In genomic region chr11:32701566-32701965, GRCm38 (mm10) we compare ENCODE assay signal across 22 mouse cellular contexts. TPM values are rescaled to one million over a fixed set of nuclear protein-coding genes. Genes with fewer than 3 reads are reported as not detected.
DNase-seq lines count a peak whose midpoint lies in the region; ATAC-seq and TF ChIP-seq lines count a peak whose summit lies in the region.
"Had no signal": no experiment of that assay in that cellular context is flagged by ENCODE, and none has a peak within 500 bp of the region (broad histone marks: within the 10 kb centered on the region; RNA-seq: fewer than 3 reads in every experiment).

No protein-coding gene starts in this region.

- no peak overlapping the region for H3K4me3 ChIP-seq in cerebellum, adult 2 months (replicated peaks; ENCODE audit: insufficient read depth, low read depth, low read length)
- no peak overlapping the region for H3K4me3 ChIP-seq in heart, embryonic 12.5 days
- no peak overlapping the region for H3K4me3 ChIP-seq in heart, embryonic 14.5 days (ENCODE audit: control insufficient read depth in 1 of 2, insufficient read depth in 1 of 2, low read depth in 1 of 2, low read length in 2 of 2)
- H3K4me3 ChIP-seq in heart, embryonic 10.5 days = no peak overlapping the region
- H3K4me3 ChIP-seq: embryonic facial prominence, embryonic 13.5 days; forebrain, embryonic 12.5 days; hindbrain, embryonic 13.5 days had no signal

- H3K4me1 ChIP-seq in cerebellum, adult 2 months (ENCODE audit: control insufficient read depth, insufficient read depth, low read length) = peaks cover 34% of the 10 kb centered on the region
- peaks cover 66% of the 10 kb centered on the region for H3K4me1 ChIP-seq in heart, embryonic 12.5 days (replicated peaks)
- peaks cover 21 to 70% of the 10 kb centered on the region in 2 experiments for H3K4me1 ChIP-seq in heart, embryonic 14.5 days (ENCODE audit: control insufficient read depth in 2 of 2, insufficient read depth in 2 of 2, low read length in 2 of 2)
- peaks cover 56% of the 10 kb centered on the region for H3K4me1 ChIP-seq in heart, embryonic 10.5 days

- H3K36me3 ChIP-seq in heart, embryonic 12.5 days = no peaks in the 10 kb centered on the region
- no peaks in the 10 kb centered on the region for H3K36me3 ChIP-seq in heart, embryonic 14.5 days (ENCODE audit: control insufficient read depth, insufficient read depth, low read length)
- H3K36me3 ChIP-seq in heart, embryonic 10.5 days = no peaks in the 10 kb centered on the region
- H3K36me3 ChIP-seq: embryonic facial prominence, embryonic 13.5 days; forebrain, embryonic 12.5 days; hindbrain, embryonic 13.5 days had no signal

- H3K9me3 ChIP-seq in heart, embryonic 12.5 days (replicated peaks) = no peaks in the 10 kb centered on the region
- no peaks in the 10 kb centered on the region for H3K9me3 ChIP-seq in heart, embryonic 14.5 days (ENCODE audit: control insufficient read depth, low read length)
- no peaks in the 10 kb centered on the region for H3K9me3 ChIP-seq in heart, embryonic 10.5 days
- H3K9me3 ChIP-seq: embryonic facial prominence, embryonic 13.5 days; forebrain, embryonic 12.5 days; G1E; hindbrain, embryonic 13.5 days had no signal

- no peak overlapping the region for H3K9ac ChIP-seq in heart, embryonic 12.5 days
- no peak overlapping the region for H3K9ac ChIP-seq in heart, embryonic 14.5 days (ENCODE audit: low read length)
- H3K9ac ChIP-seq: embryonic facial prominence, embryonic 13.5 days; forebrain, embryonic 12.5 days; hindbrain, embryonic 13.5 days had no signal

- ATAC-seq in heart, embryonic 12.5 days (ENCODE audit: insufficient number of reproducible peaks, low FRiP score) = no peak
- no peak for ATAC-seq in heart, embryonic 14.5 days (ENCODE audit: insufficient number of reproducible peaks, insufficient read depth, low FRiP score, low read depth)
- ATAC-seq: CD4-positive, CD25-positive, alpha-beta regulatory T cell, adult 4 months; forebrain, embryonic 16.5 days; hindbrain, postnatal 0 days had no signal

- WGBS in cerebellum, adult 2 months = 59% methylated on average over 3 of the region's 3 CpGs
- WGBS in heart, embryonic 12.5 days = 47% methylated on average over 3 of the region's 3 CpGs
- 28% methylated on average over 3 of the region's 3 CpGs for WGBS in heart, embryonic 14.5 days
- WGBS in heart, embryonic 10.5 days = 60% methylated on average over 3 of the region's 3 CpGs

- no peaks in the 10 kb centered on the region for H3K27me3 ChIP-seq in cerebellum, adult 2 months (ENCODE audit: control insufficient read depth, insufficient read depth, low read length)
- H3K27me3 ChIP-seq in heart, embryonic 12.5 days (replicated peaks) = no peaks in the 10 kb centered on the region
- no peaks in the 10 kb centered on the region for H3K27me3 ChIP-seq in heart, embryonic 14.5 days (ENCODE audit: control insufficient read depth, insufficient read depth, low read length)
- H3K27me3 ChIP-seq in heart, embryonic 10.5 days (ENCODE audit: insufficient read depth, poor library complexity, severe bottlenecking) = no peaks in the 10 kb centered on the region
- H3K27me3 ChIP-seq: embryonic facial prominence, embryonic 13.5 days; forebrain, embryonic 12.5 days; hindbrain, embryonic 13.5 days had no signal

- TF ChIP-seq CTCF in cerebellum, adult 2 months (IDR thresholded peaks at IDR 0.05; ENCODE audit: borderline replicate concordance, insufficient read depth, low read depth, low read length) = no peak

- no peak overlapping the region for H3K4me2 ChIP-seq in heart, embryonic 12.5 days
- 0 out of 2 replicates have a peak overlapping the region, but pooled peaks have one; percentile 7 for H3K4me2 ChIP-seq in heart, embryonic 14.5 days (ENCODE audit: low read length)
- H3K4me2 ChIP-seq: embryonic facial prominence, embryonic 13.5 days; forebrain, embryonic 12.5 days; hindbrain, embryonic 13.5 days had no signal

- peak overlapping the region; percentile 25; the same call in 1 of the 2 replicates for H3K27ac ChIP-seq in cerebellum, adult 2 months (ENCODE audit: insufficient read depth, low read length)
- H3K27ac ChIP-seq in heart, embryonic 12.5 days (ENCODE audit: poor library complexity, severe bottlenecking) = no peak overlapping the region
- H3K27ac ChIP-seq in heart, embryonic 14.5 days (replicated peaks in 1 of 2; ENCODE audit: control insufficient read depth in 1 of 2, insufficient read depth in 1 of 2, low read depth in 2 of 2, low read length in 2 of 2) = peak overlapping the region; percentile 41 to 44; a peak in 2 of 4 replicates
- H3K27ac ChIP-seq in heart, embryonic 10.5 days = no peak overlapping the region
- H3K27ac ChIP-seq: embryonic facial prominence, embryonic 13.5 days; forebrain, embryonic 12.5 days; hindbrain, embryonic 13.5 days; hindbrain, postnatal 0 days had no signal

- TF ChIP-seq POLR2A in cerebellum, adult 2 months (IDR thresholded peaks at IDR 0.05; ENCODE audit: borderline replicate concordance, insufficient read depth, low read length) = no peak

- DNase-seq in cerebellum, adult 2 months = no peak
- no peak for DNase-seq in cerebellum, postnatal 36 days
- DNase-seq in heart, adult 11 months = peak; percentile 92
- DNase-seq in heart, embryonic 10.5 days (ENCODE audit: low spot score) = no peak
- DNase-seq in right cerebral cortex, adult 18-20 months = no peak
- DNase-seq: adrenal gland, adult 8-10 months; adrenal gland, postnatal 36 days; B cell, adult 2 months; cerebellum, adult 11 months; cerebellum, adult 9-10 months; cerebellum, postnatal 25 days; kidney, adult 11 months; kidney, adult 9 months had no signal

RNA-seq across cellular contexts. Expression of gene Fbxw11, which starts 59.0 kb away (rescaled TPM):
- 122 and 132 TPM in 2 replicates for polyA plus RNA-seq in cerebellum, adult 2 months (2012; rRNA removed)
- polyA plus RNA-seq in heart, embryonic 12.5 days (2016; fragmentation: Nextera tagmentation; extraction: Ambion mirVana) = 76.0 and 79.2 TPM in 2 replicates
- 63.1 and 63.4 TPM in 2 replicates for polyA plus RNA-seq in heart, embryonic 14.5 days (2014; fragmentation: Nextera tagmentation; extraction: Ambion mirVana)
- 61.1 and 73.9 TPM in 2 replicates for polyA plus RNA-seq in heart, embryonic 10.5 days (2016; fragmentation: Nextera tagmentation; extraction: Ambion mirVana)

Comparison
In these comparisons a context has a peak if more than half of its experiments do, and no peak if none do; other contexts are left out.
1. H3K27ac ChIP-seq: peak in cerebellum, adult 2 months (single experiment) and heart, embryonic 14.5 days (2 of 2); none in heart, embryonic 12.5 days (single experiment) and heart, embryonic 10.5 days (single experiment).